Mouse (Mus musculus) thymus, adult 2 months (tissue): Measurements from ENCODE around the gene Utrn.

Experiments
- CTCF ChIP-seq: fragments of 200-500 bp; IDR thresholded peaks from 2 replicates; pipeline ENCODE4 v1.5.1; 2012; ENCODE audit warnings: mild to moderate bottlenecking, control low read depth, low read length, moderate library complexity, borderline replicate concordance; ENCODE audit not compliant: control insufficient read depth, poor library complexity, insufficient read depth; ENCODE audit errors: extremely low read depth
- POLR2A ChIP-seq: fragments of 200-500 bp; IDR thresholded peaks from 2 replicates; pipeline ENCODE4 v1.6.1; 2012; ENCODE audit warnings: mild to moderate bottlenecking, low read length, control low read depth, moderate library complexity; ENCODE audit not compliant: control insufficient read depth, poor library complexity, insufficient read depth; ENCODE audit errors: extremely low read depth

DNA sequence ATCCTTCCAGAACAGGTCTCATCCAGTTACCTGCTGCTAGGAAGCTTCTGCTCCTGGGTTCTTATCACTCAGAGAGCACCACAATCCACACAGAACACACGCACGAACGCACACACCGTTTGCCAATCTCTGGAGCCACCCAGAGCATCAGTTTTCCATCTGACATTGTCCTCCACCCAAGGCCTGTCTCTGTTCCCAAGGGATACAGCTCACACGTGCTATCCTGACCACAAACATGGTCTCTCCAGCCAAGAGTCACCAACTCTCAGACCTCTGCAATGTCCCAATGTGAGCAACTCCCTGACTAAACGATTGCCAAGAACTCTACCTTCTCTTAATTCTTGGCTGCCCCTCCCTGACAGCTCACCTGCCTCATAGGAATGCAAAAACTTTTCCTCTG lies 172.5 kb downstream of the Utrn start:
- TF ChIP-seq POLR2A (no peak), CTCF (no peak)
